Mouse (Mus musculus) cortical plate, adult 2 months (tissue): Measurements from ENCODE around the gene Siah1a.

ENCODE experiments used
- CTCF ChIP-seq: fragments of 200-500 bp; IDR thresholded peaks from 2 replicates; pipeline ENCODE4 v1.5.1; 2011; ENCODE audit warnings: mild to moderate bottlenecking, control low read depth, low read length; ENCODE audit not compliant: insufficient read depth; ENCODE audit errors: extremely low read depth
- POLR2A ChIP-seq: fragments of 200-500 bp; IDR thresholded peaks from 2 replicates; pipeline ENCODE4 v1.6.1; 2011; ENCODE audit warnings: mild to moderate bottlenecking, low read length, control low read depth; ENCODE audit not compliant: insufficient read depth; ENCODE audit errors: extremely low read depth

GRCm38 (mm10) chr8:86756948-86757733 is 11.4 kb upstream of the Siah1a start:
- no peak for TF ChIP-seq POLR2A
- no peak for TF ChIP-seq CTCF
